Mouse (Mus musculus) ES-Bruce4 (cell line): ENCODE results near the gene Npat. TPM values are rescaled to one million over a fixed set of nuclear protein-coding genes. Genes with fewer than 3 reads are reported as not detected.

ENCODE experiments used
- H3K27ac ChIP-seq: 2 replicates; pipeline ENCODE4 v1.5.1; 2012; ENCODE audit warnings: low read length, inconsistent platforms; ENCODE audit not compliant: insufficient read depth
- H3K27me3 ChIP-seq: 2 replicates; pipeline ENCODE4 v1.6.1; 2012; ENCODE audit warnings: mild to moderate bottlenecking, low read length, inconsistent platforms; ENCODE audit not compliant: control insufficient read depth, poor library complexity, insufficient read depth, severe bottlenecking
- H3K36me3 ChIP-seq: 2 replicates; pipeline ENCODE4 v1.6.1; 2012; ENCODE audit warnings: inconsistent platforms, mild to moderate bottlenecking, low read length, moderate library complexity; ENCODE audit not compliant: control insufficient read depth, poor library complexity, insufficient read depth, severe bottlenecking
- H3K4me1 ChIP-seq: one replicate; pipeline ENCODE4 v1.8.1; 2011; ENCODE audit warnings: low read length; ENCODE audit not compliant: control insufficient read depth, insufficient read depth
- H3K4me3 ChIP-seq: 2 replicates; pipeline ENCODE4 v1.5.1; 2011; ENCODE audit warnings: low read depth, mild to moderate bottlenecking, low read length
- H3K9ac ChIP-seq: 2 replicates; pipeline ENCODE4 v1.6.1; 2012; ENCODE audit warnings: low read depth, mild to moderate bottlenecking, inconsistent platforms; ENCODE audit not compliant: poor library complexity, severe bottlenecking
- H3K9me3 ChIP-seq: replicated peaks from 2 replicates; pipeline ENCODE4 v1.6.1; 2012; ENCODE audit warnings: mild to moderate bottlenecking, low read length, inconsistent platforms; ENCODE audit not compliant: control insufficient read depth, poor library complexity, insufficient read depth, severe bottlenecking
- CTCF ChIP-seq: IDR thresholded peaks from one replicate; pipeline ENCODE4 v1.8.1; 2011; ENCODE audit warnings: low read depth, low read length
- EP300 ChIP-seq: IDR thresholded peaks from 2 replicates; pipeline ENCODE4 v1.6.1; 2011; ENCODE audit warnings: low read depth, low read length; ENCODE audit not compliant: insufficient read depth
- POLR2A ChIP-seq: IDR thresholded peaks from one replicate; pipeline ENCODE4 v1.8.1; 2011; ENCODE audit warnings: low read length; ENCODE audit not compliant: insufficient read depth
- polyA plus RNA-seq: library from polyadenylated mRNA; stranded (reverse); fragments of >200 nt; gene quantifications from 2 replicates; pipeline ENCODE4 v1.2.4, GENCODE M21; 2011; ENCODE audit warnings: low read depth; ENCODE audit not compliant: missing spikeins, insufficient read depth, insufficient read length

Npat gene
- polyA plus RNA-seq, 1 experiment: 44.5 TPM

- TF ChIP-seq POLR2A: no peak
- no peak for TF ChIP-seq EP300
- Histone ChIP-seq H3K9me3 (no peaks in the 10 kb centered on the region), H3K4me3 (peak overlapping the region; percentile 89)
Observed at GRCm38 (mm10) chr9:53537336-53537965, 604 bp downstream of the Npat start.

DNA sequence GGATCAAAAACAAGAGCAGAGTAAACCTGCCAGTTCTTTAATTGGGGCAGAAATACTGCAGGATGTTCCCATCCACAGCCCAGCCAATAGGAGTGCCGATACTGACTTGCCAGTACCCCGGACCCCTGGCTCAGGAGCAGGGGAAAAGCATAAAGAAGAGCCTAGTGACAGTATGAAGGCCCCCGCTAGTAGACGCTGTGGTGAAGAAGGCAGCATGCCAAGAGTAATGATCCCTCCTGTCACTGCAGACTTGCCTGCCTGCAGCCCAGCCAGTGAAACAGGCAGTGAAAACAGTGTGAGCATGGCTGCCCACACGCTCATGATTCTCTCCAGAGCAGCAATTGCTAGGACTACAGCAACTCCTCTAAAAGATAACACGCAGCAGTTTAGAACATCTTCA, 33.8 kb downstream of the Npat start:
- Histone ChIP-seq H3K4me3 (no peak overlapping the region), H3K27me3 (no peaks in the 10 kb centered on the region), H3K9me3 (no peaks in the 10 kb centered on the region), H3K36me3 (peaks cover 60% of the 10 kb centered on the region), H3K4me1 (no peaks in the 10 kb centered on the region), H3K9ac (no peak overlapping the region), H3K27ac (peak overlapping the region; percentile 89; the same call in 1 of the 2 replicates)
- no peak for TF ChIP-seq EP300
- peak; percentile 42 for TF ChIP-seq CTCF
- no peak for TF ChIP-seq POLR2A

More at GRCm38 (mm10) chr9:53537336-53537965, 604 bp downstream of the Npat start:
- Histone ChIP-seq H3K9ac (peak overlapping the region; percentile 79), H3K27ac (peak overlapping the region; percentile 39; the same call in 1 of the 2 replicates), H3K27me3 (no peaks in the 10 kb centered on the region), H3K36me3 (peaks cover 3% of the 10 kb centered on the region; the same call in 1 of the 2 replicates), H3K4me1 (no peaks in the 10 kb centered on the region)

GRCm38 (mm10) chr9:53572516-53573307, 35.9 kb downstream of the Npat start:
- Histone ChIP-seq H3K4me1 (no peaks in the 10 kb centered on the region), H3K4me3 (no peak overlapping the region), H3K27ac (no peak overlapping the region), H3K27me3 (no peaks in the 10 kb centered on the region), H3K36me3 (peaks cover 48% of the 10 kb centered on the region), H3K9ac (no peak overlapping the region), H3K9me3 (no peaks in the 10 kb centered on the region)
- no peak for TF ChIP-seq POLR2A
- no peak for TF ChIP-seq EP300
- TF ChIP-seq CTCF: no peak

DNA sequence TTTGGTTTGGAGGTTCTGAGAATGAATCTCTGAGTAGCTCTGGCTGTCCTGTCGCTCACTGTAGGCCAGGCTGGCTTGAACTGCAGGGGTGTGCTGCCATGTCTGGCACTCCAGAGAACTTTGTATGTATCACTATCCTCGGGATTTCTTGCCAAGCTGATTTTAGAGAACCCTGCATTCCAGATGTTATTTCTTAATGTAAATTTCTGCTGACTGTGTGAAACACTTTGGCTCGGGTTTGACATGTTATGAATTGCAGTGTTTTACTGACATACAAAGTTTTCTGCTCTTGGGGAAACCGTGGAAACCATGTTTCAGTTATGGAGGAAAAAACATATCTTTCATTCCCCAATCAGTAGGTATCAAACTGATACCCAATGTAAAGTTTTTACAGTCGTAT, 38.9 kb downstream of the Npat start:
- Histone ChIP-seq H3K9me3 (no peaks in the 10 kb centered on the region), H3K9ac (no peak overlapping the region), H3K27me3 (no peaks in the 10 kb centered on the region), H3K4me1 (no peaks in the 10 kb centered on the region), H3K36me3 (peaks cover 39% of the 10 kb centered on the region), H3K4me3 (no peak overlapping the region), H3K27ac (no peak overlapping the region)
- no peak for TF ChIP-seq EP300
- TF ChIP-seq CTCF: no peak
- TF ChIP-seq POLR2A: no peak

- Histone ChIP-seq H3K27ac (no peak overlapping the region), H3K9me3 (no peaks in the 10 kb centered on the region), H3K9ac (no peak overlapping the region), H3K4me3 (no peak overlapping the region), H3K4me1 (no peaks in the 10 kb centered on the region), H3K36me3 (peaks cover 12% of the 10 kb centered on the region), H3K27me3 (no peaks in the 10 kb centered on the region)
- TF ChIP-seq CTCF: no peak
Observed at GRCm38 (mm10) chr9:53581870-53582269, 45.0 kb downstream of the Npat start.

- peak; percentile 89 for TF ChIP-seq CTCF
- TF ChIP-seq EP300: no peak
- Histone ChIP-seq H3K4me1 (no peaks in the 10 kb centered on the region), H3K9me3 (no peaks in the 10 kb centered on the region), H3K27me3 (no peaks in the 10 kb centered on the region), H3K9ac (no peak overlapping the region), H3K27ac (no peak overlapping the region), H3K36me3 (no peaks in the 10 kb centered on the region), H3K4me3 (no peak overlapping the region)
Observed at GRCm38 (mm10) chr9:53594764-53595163, 57.9 kb downstream of the Npat start.
